Mouse (Mus musculus) natural killer cell, adult 2 months (primary cell): ENCODE results near the gene Cdk6.

ENCODE experiments used
- DNase-seq, 2 experiments: peaks; one replicate each; pipeline ENCODE4 v3.0.0; 2022; ENCODE audit warnings: low spot score in 2 of 2

Cdk6 gene

GRCm38 (mm10) chr5:3483054-3483722 lies 141.9 kb downstream of the Cdk6 start:
- no peak for DNase-seq

GRCm38 (mm10) chr5:3486579-3487282 lies 145.4 kb downstream of the Cdk6 start:
- DNase-seq, result no peak

GRCm38 (mm10) chr5:3488146-3488774 lies 147.0 kb downstream of the Cdk6 start:
- peak in 1 of 2 experiments; percentile 32 for DNase-seq

- DNase-seq, result no peak
Observed at GRCm38 (mm10) chr5:3490358-3490757, 149.1 kb downstream of the Cdk6 start.

- no peak for DNase-seq
Observed at GRCm38 (mm10) chr5:3491084-3491483, 149.8 kb downstream of the Cdk6 start.

GRCm38 (mm10) chr5:3491883-3492282 lies 150.6 kb downstream of the Cdk6 start:
- no peak for DNase-seq

- no peak for DNase-seq
Observed at GRCm38 (mm10) chr5:3492776-3493636, 151.7 kb downstream of the Cdk6 start.

GRCm38 (mm10) chr5:3493968-3494367 lies 152.7 kb downstream of the Cdk6 start:
- peak in 1 of 2 experiments; percentile 51 for DNase-seq

GRCm38 (mm10) chr5:3494452-3495187 lies 153.3 kb downstream of the Cdk6 start:
- DNase-seq, result peak; percentile 26 to 47

- DNase-seq, result no peak
Observed at GRCm38 (mm10) chr5:3497505-3497925, 156.2 kb downstream of the Cdk6 start.

- DNase-seq, result no peak
Observed at GRCm38 (mm10) chr5:3500298-3500697, 159.0 kb downstream of the Cdk6 start.

- no peak for DNase-seq
Observed at GRCm38 (mm10) chr5:3500957-3501563, 159.8 kb downstream of the Cdk6 start.

- peak; percentile 78 to 79 for DNase-seq
Observed at GRCm38 (mm10) chr5:3501564-3502001, 160.3 kb downstream of the Cdk6 start.

GRCm38 (mm10) chr5:3502610-3503350 lies 161.5 kb downstream of the Cdk6 start:
- peak; percentile 53 to 57 for DNase-seq

GRCm38 (mm10) chr5:3503373-3503772 lies 162.1 kb downstream of the Cdk6 start:
- DNase-seq, result no peak

- no peak for DNase-seq
Observed at GRCm38 (mm10) chr5:3503836-3504323, 162.6 kb downstream of the Cdk6 start.

- no peak for DNase-seq
Observed at GRCm38 (mm10) chr5:3504453-3504852, 163.2 kb downstream of the Cdk6 start.

GRCm38 (mm10) chr5:3505553-3505952 lies 164.3 kb downstream of the Cdk6 start:
- DNase-seq, result no peak

- DNase-seq, result peak in 1 of 2 experiments; percentile 24
Observed at GRCm38 (mm10) chr5:3508480-3509381, 167.4 kb downstream of the Cdk6 start.
